In genomic region chr3:82112439-82112838, GRCm38 (mm10) we compare ENCODE assay signal across 10 mouse cellular contexts. TPM values are rescaled to one million over a fixed set of nuclear protein-coding genes. Genes with fewer than 3 reads are reported as not detected.
A peak's percentile ranks its signal among the peaks of the same experiment; 100 is the strongest.
DNase-seq lines count a peak whose midpoint lies in the region; ATAC-seq lines count a peak whose summit lies in the region.
"Had no signal": no experiment of that assay in that cellular context is flagged by ENCODE, and none has a peak within 500 bp of the region (broad histone marks: within the 10 kb centered on the region; RNA-seq: fewer than 3 reads in every experiment).

No protein-coding gene starts in this region.

- 0 out of 2 replicates have a peak, but pooled peaks cover 3% of the 10 kb centered on the region for H3K4me1 ChIP-seq in intestine, embryonic 16.5 days (ENCODE audit: control insufficient read depth, insufficient read depth, low read length)
- H3K4me1 ChIP-seq: forebrain, embryonic 10.5 days; liver, embryonic 15.5 days had no signal

- H3K36me3 ChIP-seq in intestine, embryonic 16.5 days (ENCODE audit: control insufficient read depth, insufficient read depth, low read length): 0 out of 2 replicates have a peak, but pooled peaks cover 2% of the 10 kb centered on the region
- H3K36me3 ChIP-seq: forebrain, embryonic 10.5 days; liver, embryonic 15.5 days had no signal

- H3K4me2 ChIP-seq in intestine, embryonic 16.5 days (ENCODE audit: low read depth, low read length): no peak overlapping the region
- H3K4me2 ChIP-seq: liver, embryonic 15.5 days had no signal

- no peak overlapping the region for H3K9ac ChIP-seq in intestine, embryonic 16.5 days (ENCODE audit: low read depth, low read length)
- H3K9ac ChIP-seq: liver, embryonic 15.5 days had no signal

- H3K27ac ChIP-seq in intestine, embryonic 16.5 days (ENCODE audit: low read length): peak overlapping the region; percentile 75
- H3K27ac ChIP-seq: forebrain, embryonic 10.5 days; liver, embryonic 15.5 days had no signal

- DNase-seq in adrenal gland, adult (ENCODE audit: inconsistent age in 2 of 2, low spot score in 1 of 2): peak; percentile 21 to 39
- DNase-seq in adrenal gland, postnatal 4 days (ENCODE audit: low spot score in 2 of 2): no peak
- DNase-seq in lung, postnatal 10 days: peak; percentile 77
- no peak for DNase-seq in spleen, adult 12 weeks (ENCODE audit: low spot score)
- no peak for DNase-seq in frontal cortex, postnatal 10 days (ENCODE audit: low spot score in 2 of 2)
- no peak for DNase-seq in layer of hippocampus, adult 18-20 months (ENCODE audit: low spot score in 2 of 2)

- 46% methylated on average over 2 of the region's 2 CpGs for WGBS in intestine, embryonic 16.5 days

- H3K4me3 ChIP-seq in intestine, embryonic 16.5 days (ENCODE audit: low read length): no peak overlapping the region
- H3K4me3 ChIP-seq: forebrain, embryonic 10.5 days; liver, embryonic 15.5 days had no signal

- ATAC-seq in common myeloid progenitor, adult 5-6 weeks (replicated peaks; ENCODE audit: low read depth, poor library complexity, severe bottlenecking): 0 out of 2 replicates have a peak, but pooled peaks have one; percentile 11
- ATAC-seq in intestine, embryonic 16.5 days: peak; percentile 53

- no peaks in the 10 kb centered on the region for H3K9me3 ChIP-seq in intestine, embryonic 16.5 days (ENCODE audit: control insufficient read depth, low read length)
- H3K9me3 ChIP-seq: forebrain, embryonic 10.5 days; liver, embryonic 15.5 days had no signal

- no peaks in the 10 kb centered on the region for H3K27me3 ChIP-seq in intestine, embryonic 16.5 days (replicated peaks; ENCODE audit: control insufficient read depth, insufficient read depth, low read length)
- H3K27me3 ChIP-seq: liver, embryonic 15.5 days had no signal

RNA-seq across cellular contexts. Expression of gene Gucy1a1, which starts 33.1 kb away (rescaled TPM):
- 10 to 100 TPM; 71.1 to 89.8 TPM for total RNA-seq in adrenal gland, postnatal 4 days (2021)
- 3.0 and 4.5 TPM in 2 replicates for total RNA-seq in common myeloid progenitor, adult 5-6 weeks (2017)
- 38.8 and 38.9 TPM in 2 replicates for polyA plus RNA-seq in intestine, embryonic 16.5 days (2015; fragmentation: Nextera tagmentation; extraction: Ambion mirVana)
- 10 to 100 TPM; 18.5 to 19.7 TPM for total RNA-seq in layer of hippocampus, adult 18-20 months (2021)

RNA-seq across cellular contexts. Expression of gene Gucy1b1, which starts 38.0 kb away (rescaled TPM):
- 10 to 100 TPM; 19.6 to 19.9 TPM for total RNA-seq in adrenal gland, postnatal 4 days (2021)
- total RNA-seq in common myeloid progenitor, adult 5-6 weeks (2017): 0.87 and 2.0 TPM in 2 replicates
- 55.3 and 59.7 TPM in 2 replicates for polyA plus RNA-seq in intestine, embryonic 16.5 days (2015; fragmentation: Nextera tagmentation; extraction: Ambion mirVana)
- 100 to 1,000 TPM; 106 to 112 TPM for total RNA-seq in layer of hippocampus, adult 18-20 months (2021)

Comparison
In these comparisons a context has a peak if more than half of its experiments do, and no peak if none do; other contexts are left out.
1. DNase-seq: peak in adrenal gland, adult (2 of 2) and lung, postnatal 10 days (single experiment); none in adrenal gland, postnatal 4 days (0 of 2), spleen, adult 12 weeks (single experiment), frontal cortex, postnatal 10 days (0 of 2) and layer of hippocampus, adult 18-20 months (0 of 2).
2. RNA of gene Gucy1b1, which starts 38.0 kb away (total RNA-seq): 106 to 112 TPM in layer of hippocampus, adult 18-20 months; 19.6 to 19.9 TPM in adrenal gland, postnatal 4 days and 0.87 to 2.0 TPM in common myeloid progenitor, adult 5-6 weeks; every median in the first group is over 4 times any median in the second.